Mouse (Mus musculus) lung, postnatal 0 days (tissue): ENCODE data around the gene Arhgef10l. TPM values are rescaled to one million over a fixed set of nuclear protein-coding genes. Genes with fewer than 3 reads are reported as not detected.
A peak's percentile ranks its signal among the peaks of the same experiment; 100 is the strongest.

ENCODE experiments used
- ATAC-seq: fragments of 200-750 bp; cut with Nextera tagmentation; 2 replicates; pipeline ENCODE4 v1.8.0; 2017; ENCODE audit warnings: moderate library complexity
- DNase-seq: peaks from one replicate; pipeline ENCODE4 v3.0.0-alpha.2; 2016; ENCODE audit warnings: low spot score
- H3K27ac ChIP-seq: fragments of 300-500 bp; sonication (generic); 2 replicates; pipeline ENCODE4 v1.5.1; 2014; ENCODE audit warnings: antibody characterized with exemption, mild to moderate bottlenecking, low read length, mixed read lengths
- H3K27me3 ChIP-seq: fragments of 300-500 bp; sonication (generic); replicated peaks from 2 replicates; pipeline ENCODE4 v1.6.1; 2014; ENCODE audit warnings: low read length, mixed read lengths; ENCODE audit not compliant: insufficient read depth
- H3K36me3 ChIP-seq: fragments of 300-500 bp; sonication (generic); 2 replicates; pipeline ENCODE4 v1.6.1; 2014; ENCODE audit warnings: low read length, mixed read lengths; ENCODE audit not compliant: insufficient read depth
- H3K4me1 ChIP-seq: fragments of 300-500 bp; sonication (generic); 2 replicates; pipeline ENCODE4 v1.6.1; 2014; ENCODE audit warnings: antibody characterized with exemption, low read depth, low read length, mixed read lengths; ENCODE audit not compliant: insufficient read depth
- H3K4me2 ChIP-seq: fragments of 300-500 bp; sonication (generic); replicated peaks from 2 replicates; pipeline ENCODE4 v1.6.1; 2014; ENCODE audit warnings: low read depth, mild to moderate bottlenecking, low read length, moderate library complexity, mixed read lengths
- H3K4me3 ChIP-seq: fragments of 300-500 bp; sonication (generic); 2 replicates; pipeline ENCODE4 v1.5.1; 2014; ENCODE audit warnings: low read depth, low read length
- H3K9ac ChIP-seq: fragments of 300-500 bp; sonication (generic); replicated peaks from 2 replicates; pipeline ENCODE4 v1.6.1; 2014; ENCODE audit warnings: low read depth, mild to moderate bottlenecking
- H3K9me3 ChIP-seq: fragments of 300-500 bp; sonication (generic); 2 replicates; pipeline ENCODE4 v1.6.1; 2016; ENCODE audit warnings: low read length, mixed read lengths
- CTCF ChIP-seq: IDR thresholded peaks from 2 replicates; pipeline ENCODE4 v1.5.1; 2016; ENCODE audit warnings: antibody characterized with exemption, mild to moderate bottlenecking
- EP300 ChIP-seq: IDR thresholded peaks from 2 replicates; pipeline ENCODE4 v1.6.1; 2016; ENCODE audit warnings: antibody characterized with exemption, mild to moderate bottlenecking, control low read depth
- WGBS: fragments of 180-500 bp; shearing (Covaris S2); extraction: QIAGEN DNeasy Blood & Tissue Kit; methylation state at CpG from one replicate; pipeline ENCODE4 v1.1.7; 2014; 5-methylcytosine and 5-hydroxymethylcytosine counted together
- polyA plus RNA-seq: library from polyadenylated mRNA; unstranded; fragments of >200 nt; fragmentation: Nextera tagmentation; extraction: Ambion mirVana; gene quantifications from 2 replicates; pipeline ENCODE4 v1.2.1, GENCODE M21; 2015

The Arhgef10l gene
- polyA plus RNA-seq, result 9.3 and 9.5 TPM in 2 replicates

GRCm38 (mm10) chr4:140665760-140666159 lies at the start of gene Arhgef10l:
Gene Arhgef10l (minus strand): TSS chr4:140666012.
- Histone ChIP-seq H3K9me3 (no peaks in the 10 kb centered on the region), H3K4me1 (peaks cover 24% of the 10 kb centered on the region), H3K9ac (no peak within 1 kb of the TSS), H3K27ac (0 out of 2 replicates have a peak within 1 kb of the TSS, but pooled peaks have one; percentile 5), H3K4me3 (no peak within 1 kb of the TSS), H3K4me2 (0 out of 2 replicates have a peak within 1 kb of the TSS, but pooled peaks have one; percentile 14), H3K36me3 (no peaks in the 10 kb centered on the region), H3K27me3 (no peaks in the 10 kb centered on the region)
- ATAC-seq, result peak; percentile 84
- peak; percentile 85 for DNase-seq
- 44% methylated on average over 11 of the region's 11 CpGs for WGBS
- TF ChIP-seq CTCF (no peak), EP300 (no peak)

GRCm38 (mm10) chr4:140714586-140714985 lies 48.8 kb upstream of the Arhgef10l start:
- WGBS, result 57% methylated on average over 5 of the region's 5 CpGs
- no peak for DNase-seq
- peaks cover 3% of the 10 kb centered on the region; the same call in 1 of the 2 replicates for H3K4me1 ChIP-seq
- no peaks in the 10 kb centered on the region for H3K9me3 ChIP-seq
- ATAC-seq, result no peak
- no peaks in the 10 kb centered on the region for H3K27me3 ChIP-seq
- TF ChIP-seq CTCF (no peak), EP300 (no peak)
- peaks cover 36% of the 10 kb centered on the region for H3K36me3 ChIP-seq
- no peak overlapping the region for H3K9ac ChIP-seq
- no peak overlapping the region for H3K4me2 ChIP-seq
- H3K27ac ChIP-seq, result peak overlapping the region; percentile 38; the same call in 1 of the 2 replicates
- H3K4me3 ChIP-seq, result no peak overlapping the region

- H3K36me3 ChIP-seq, result peaks cover 36% of the 10 kb centered on the region
- no peak overlapping the region for H3K4me3 ChIP-seq
- no peak for TF ChIP-seq EP300
- TF ChIP-seq CTCF, result peak; percentile 98
- peak overlapping the region; percentile 59 for H3K27ac ChIP-seq
- H3K9me3 ChIP-seq, result no peaks in the 10 kb centered on the region
- peaks cover 5% of the 10 kb centered on the region; the same call in 1 of the 2 replicates for H3K4me1 ChIP-seq
- DNase-seq (peak; percentile 97), ATAC-seq (peak; percentile 91)
- H3K4me2 ChIP-seq, result no peak overlapping the region
- no peak overlapping the region for H3K9ac ChIP-seq
- no peaks in the 10 kb centered on the region for H3K27me3 ChIP-seq
- WGBS, result 28% methylated on average over 29 of the region's 29 CpGs
Measured at GRCm38 (mm10) chr4:140713480-140714365, 47.9 kb upstream of the Arhgef10l start.

- no peak for TF ChIP-seq CTCF
- TF ChIP-seq EP300, result no peak
- no peak overlapping the region for H3K27ac ChIP-seq
- H3K9me3 ChIP-seq, result no peaks in the 10 kb centered on the region
- no peaks in the 10 kb centered on the region for H3K27me3 ChIP-seq
- ATAC-seq (no peak), DNase-seq (no peak)
- peaks cover 10% of the 10 kb centered on the region; the same call in 1 of the 2 replicates for H3K4me1 ChIP-seq
- no peak overlapping the region for H3K9ac ChIP-seq
- WGBS, result 64% methylated on average over 5 of the region's 5 CpGs
- H3K36me3 ChIP-seq, result peaks cover 28% of the 10 kb centered on the region; the same call in 1 of the 2 replicates
- no peak overlapping the region for H3K4me2 ChIP-seq
- H3K4me3 ChIP-seq, result no peak overlapping the region
Measured at GRCm38 (mm10) chr4:140711360-140711759, 45.5 kb upstream of the Arhgef10l start.

- TF ChIP-seq CTCF (no peak), EP300 (no peak)
- H3K9ac ChIP-seq, result no peak overlapping the region
- 81% methylated on average over 10 of the region's 10 CpGs for WGBS
- DNase-seq (no peak), ATAC-seq (no peak)
- H3K27ac ChIP-seq, result no peak overlapping the region
- no peak overlapping the region for H3K4me2 ChIP-seq
- H3K4me1 ChIP-seq, result peaks cover 10% of the 10 kb centered on the region; the same call in 1 of the 2 replicates
- peaks cover 23% of the 10 kb centered on the region; the same call in 1 of the 2 replicates for H3K36me3 ChIP-seq
- H3K27me3 ChIP-seq, result no peaks in the 10 kb centered on the region
- no peak overlapping the region for H3K4me3 ChIP-seq
- H3K9me3 ChIP-seq, result no peaks in the 10 kb centered on the region
Measured at GRCm38 (mm10) chr4:140710781-140711180, 45.0 kb upstream of the Arhgef10l start.

GRCm38 (mm10) chr4:140709617-140710016 lies 43.8 kb upstream of the Arhgef10l start:
- H3K36me3 ChIP-seq, result 0 out of 2 replicates have a peak, but pooled peaks cover 15% of the 10 kb centered on the region
- DNase-seq (no peak), ATAC-seq (no peak)
- H3K4me3 ChIP-seq, result no peak overlapping the region
- no peaks in the 10 kb centered on the region for H3K9me3 ChIP-seq
- no peaks in the 10 kb centered on the region for H3K27me3 ChIP-seq
- TF ChIP-seq EP300, result no peak
- 0 out of 2 replicates have a peak, but pooled peaks have one; percentile 7 for TF ChIP-seq CTCF
- no peak overlapping the region for H3K27ac ChIP-seq
- WGBS, result 81% methylated on average over 10 of the region's 10 CpGs
- no peak overlapping the region for H3K4me2 ChIP-seq
- H3K4me1 ChIP-seq, result peaks cover 10% of the 10 kb centered on the region; the same call in 1 of the 2 replicates
- no peak overlapping the region for H3K9ac ChIP-seq
